Mouse (Mus musculus): ENCODE measurements around the gene Cinp.

The Cinp gene

DNA sequence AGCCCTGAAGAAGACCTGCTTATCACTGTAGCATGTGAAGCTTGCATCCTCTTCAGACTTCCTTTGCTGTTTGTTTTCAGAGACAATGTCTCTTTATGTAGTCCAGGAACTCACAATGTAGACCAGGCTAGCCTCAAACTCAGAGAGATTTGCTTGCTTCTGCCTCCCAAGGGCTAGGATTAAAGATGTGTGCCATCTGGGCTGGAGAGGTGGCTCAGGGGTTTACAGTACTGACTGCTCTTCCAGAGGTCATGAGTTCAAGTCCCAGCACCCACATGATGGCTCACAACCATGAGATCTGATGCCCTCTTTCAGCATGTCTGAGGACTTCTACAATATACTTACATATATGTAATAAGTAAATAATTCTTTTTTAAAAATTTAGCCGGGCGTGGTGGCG lies 53.8 kb downstream of the Cinp start:
- no peak for DNase-seq (ENCODE audit: low read depth, low spot score)

DNA sequence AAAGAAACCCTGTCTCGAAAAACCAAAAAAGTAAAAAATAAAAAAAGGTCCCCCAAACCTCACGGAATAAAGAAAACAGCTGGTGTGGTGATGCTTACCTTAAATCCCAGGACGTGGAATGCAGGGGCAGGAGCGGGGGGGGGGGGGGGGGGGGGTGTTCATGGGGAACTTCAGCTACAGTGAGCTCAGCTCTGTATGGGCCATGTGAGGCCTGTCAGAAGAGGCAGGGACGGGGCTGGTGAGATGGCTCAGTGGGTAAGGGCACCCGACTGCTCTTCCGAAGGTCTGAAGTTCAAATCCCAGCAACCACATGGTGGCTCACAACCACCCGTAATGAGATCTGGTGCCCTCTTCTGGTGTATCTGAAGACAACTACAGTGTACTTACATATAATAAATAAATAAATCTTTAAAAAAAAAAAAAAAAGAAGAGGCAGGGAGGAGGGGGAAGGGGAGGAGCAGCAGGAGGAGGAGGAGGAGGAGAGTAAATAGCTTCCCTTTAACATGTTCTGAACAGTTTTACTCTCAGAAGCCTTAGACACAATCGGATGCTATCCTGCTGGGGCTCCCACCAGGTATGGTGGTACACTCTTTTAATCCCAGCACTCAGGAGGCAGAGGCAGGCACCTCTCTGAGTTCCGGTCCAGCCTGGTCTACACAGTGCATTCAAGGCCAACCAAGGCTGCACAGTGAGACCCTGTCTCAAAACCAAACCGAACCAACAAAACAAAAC lies 58.5 kb downstream of the Cinp start:
- DNase-seq (ENCODE audit: low read depth, low spot score), result no peak

DNA sequence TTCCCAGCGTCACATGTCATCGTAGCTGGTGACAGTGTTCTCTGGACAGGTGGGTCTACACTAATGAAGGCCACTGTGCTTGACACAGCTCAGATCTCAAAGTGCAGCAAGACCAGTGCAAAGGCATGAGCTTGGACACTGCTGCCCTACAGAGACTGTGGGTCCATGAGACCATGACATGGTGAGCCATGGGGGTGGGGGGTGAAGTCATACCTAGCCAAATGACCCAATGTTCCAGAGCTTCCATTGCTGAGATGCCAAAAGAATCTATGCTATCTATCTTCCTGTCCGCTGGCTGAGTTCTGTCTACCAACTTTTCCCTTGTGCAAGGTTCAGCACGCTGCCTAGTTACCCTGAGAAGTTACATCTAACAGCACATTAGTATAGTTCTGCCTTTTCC lies 60.0 kb downstream of the Cinp start:
- no peak for DNase-seq (ENCODE audit: low read depth, low spot score)

All from c-Kit-negative CD71-positive TER-119-positive erythroid progenitor cells, embryonic 14.5 days (primary cell).